Mouse (Mus musculus): ENCODE results near the gene Vps4b. TPM values are rescaled to one million over a fixed set of nuclear protein-coding genes. Genes with fewer than 3 reads are reported as not detected.

The Vps4b gene
- total RNA-seq, 1 experiment from 2014 or later, result 156 TPM

Other genes starting within 250 kb of the Vps4b start
- gene Bcl2, start 82.5 kb downstream of the Vps4b start, total RNA-seq (2017), result 38.2 and 39.3 TPM in 2 replicates
- 16.5 and 17.3 TPM in 2 replicates for gene Kdsr, start 37.0 kb downstream of the Vps4b start, total RNA-seq (2017)
- gene Serpinb5, start 64.4 kb upstream of the Vps4b start, total RNA-seq (2017), result not detected in 2 replicates
- not detected in 2 replicates for gene Serpinb12, start 137.7 kb upstream of the Vps4b start, total RNA-seq (2017)
- not detected in 2 replicates for gene Serpinb13, start 184.3 kb upstream of the Vps4b start, total RNA-seq (2017)